Mouse (Mus musculus) layer of hippocampus, adult 9-10 months (tissue): ENCODE data around the gene Sumf1.
A peak's percentile ranks its signal among the peaks of the same experiment; 100 is the strongest.

Experiments
- DNase-seq: peaks from one replicate; pipeline ENCODE4 v3.0.0; 2022; ENCODE audit warnings: low spot score

The Sumf1 gene

GRCm38 (mm10) chr6:108206914-108207566, 21.7 kb upstream of the Sumf1 start:
- no peak for DNase-seq

GRCm38 (mm10) chr6:108206145-108206544, 20.8 kb upstream of the Sumf1 start:
- DNase-seq: no peak

- no peak for DNase-seq
Observed at GRCm38 (mm10) chr6:108204322-108204721, 18.9 kb upstream of the Sumf1 start.

- DNase-seq: no peak
Observed at GRCm38 (mm10) chr6:108198286-108198685, 12.9 kb upstream of the Sumf1 start.

DNA sequence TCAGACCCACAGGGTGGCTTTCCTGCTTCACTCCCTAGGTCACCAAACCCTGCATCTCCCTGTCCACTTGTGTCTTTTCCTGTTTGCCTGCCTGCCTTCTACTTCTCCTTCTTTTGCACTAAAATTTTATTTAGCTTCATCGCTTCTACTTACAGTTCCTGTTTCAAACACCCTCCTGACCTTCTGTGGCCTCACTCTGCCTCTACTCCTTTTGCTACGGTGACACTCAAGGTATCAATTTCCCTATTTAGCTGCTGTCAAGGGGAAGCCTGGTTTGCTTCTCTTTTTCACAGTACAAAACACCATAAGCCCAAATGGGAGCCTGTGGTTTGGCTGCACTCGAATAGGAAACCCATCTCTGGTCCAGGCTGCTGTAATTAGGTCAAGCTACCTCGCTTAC, 11.7 kb upstream of the Sumf1 start:
- DNase-seq: no peak

- DNase-seq: no peak
Observed at GRCm38 (mm10) chr6:108196665-108197064, 11.3 kb upstream of the Sumf1 start.

DNA sequence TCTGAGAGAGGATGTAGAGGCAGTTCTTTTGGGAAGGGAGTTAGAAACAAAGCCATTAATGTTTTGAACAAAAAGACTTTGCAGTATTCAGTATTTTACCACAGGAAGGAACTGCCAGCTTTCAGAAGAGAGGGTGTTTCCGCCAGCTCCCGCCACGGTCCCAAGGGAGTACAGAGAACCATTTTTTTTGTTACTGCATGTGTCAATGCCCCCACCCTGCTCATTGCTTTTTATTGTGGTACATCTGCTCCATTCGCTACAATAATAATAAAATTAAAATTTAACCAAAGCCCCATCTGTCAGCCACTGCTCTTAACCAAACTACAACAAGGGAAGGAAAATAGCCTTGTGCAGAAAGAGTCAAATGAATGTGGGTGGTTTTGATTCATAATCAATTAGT, 7.2 kb upstream of the Sumf1 start:
- DNase-seq: peak; percentile 35

DNA sequence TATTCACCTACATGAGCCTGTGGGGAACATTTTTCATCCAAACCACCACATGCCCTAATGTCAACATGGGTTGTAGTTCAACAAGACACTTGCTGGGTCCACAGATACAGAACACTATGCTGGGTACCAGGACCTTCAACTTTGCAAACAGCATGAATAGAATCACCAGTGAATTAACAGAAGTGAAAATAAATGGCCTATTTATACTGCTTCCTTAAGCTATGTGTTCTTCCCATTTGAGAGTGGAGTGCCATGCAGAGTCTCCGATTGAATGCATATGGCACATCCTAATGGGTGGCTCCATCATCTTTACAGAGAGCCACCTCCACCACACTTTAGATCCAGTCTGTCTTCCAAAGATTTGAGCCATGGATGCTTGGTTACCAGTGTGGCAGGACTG, 5.3 kb upstream of the Sumf1 start:
- DNase-seq: no peak

GRCm38 (mm10) chr6:108185685-108186009, 265 bp upstream of the Sumf1 start:
- DNase-seq: no peak

DNA sequence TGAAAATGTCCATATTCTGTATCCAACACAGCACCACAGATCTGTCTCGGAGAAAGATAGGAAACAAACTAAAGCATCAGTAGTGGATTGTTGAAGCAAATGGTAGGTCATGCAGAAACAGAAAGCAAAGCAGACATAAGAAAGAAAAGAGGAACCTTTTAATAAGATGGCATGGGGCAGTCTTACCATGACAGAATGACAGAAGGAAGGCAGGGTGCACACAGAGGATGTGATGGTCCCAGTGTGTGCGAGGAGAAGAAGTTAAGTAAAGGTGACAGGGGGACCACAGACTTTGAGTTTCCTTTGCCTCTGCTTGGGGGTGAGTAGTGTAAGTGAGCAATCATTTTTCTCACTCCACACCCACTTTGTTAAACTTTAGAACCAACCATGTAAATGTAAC, 6.3 kb downstream of the Sumf1 start:
- no peak for DNase-seq

GRCm38 (mm10) chr6:108174181-108174580, 11.2 kb downstream of the Sumf1 start:
- no peak for DNase-seq

DNA sequence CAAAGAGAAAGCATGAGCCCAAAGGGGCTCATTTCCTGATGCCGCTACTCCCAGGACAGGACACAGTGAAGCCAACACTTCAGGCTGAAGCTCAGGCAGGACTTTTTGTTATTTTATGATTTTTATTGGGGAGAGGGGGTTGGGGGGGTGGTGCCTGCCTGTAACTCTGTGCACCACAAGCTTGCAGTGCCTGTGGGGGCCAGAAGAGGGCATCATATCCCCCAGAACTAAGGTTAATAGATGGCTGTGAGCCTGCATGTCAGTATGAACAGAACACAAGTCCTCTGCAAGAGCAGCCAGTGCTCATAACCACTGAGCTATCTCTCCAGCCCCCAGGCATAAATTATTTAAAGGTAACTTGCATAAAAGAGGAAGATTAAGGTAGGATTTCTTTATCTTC, 13.2 kb downstream of the Sumf1 start:
- DNase-seq: no peak

- no peak for DNase-seq
Observed at GRCm38 (mm10) chr6:108169466-108169865, 15.9 kb downstream of the Sumf1 start.

GRCm38 (mm10) chr6:108168723-108169122, 16.7 kb downstream of the Sumf1 start:
- no peak for DNase-seq

DNA sequence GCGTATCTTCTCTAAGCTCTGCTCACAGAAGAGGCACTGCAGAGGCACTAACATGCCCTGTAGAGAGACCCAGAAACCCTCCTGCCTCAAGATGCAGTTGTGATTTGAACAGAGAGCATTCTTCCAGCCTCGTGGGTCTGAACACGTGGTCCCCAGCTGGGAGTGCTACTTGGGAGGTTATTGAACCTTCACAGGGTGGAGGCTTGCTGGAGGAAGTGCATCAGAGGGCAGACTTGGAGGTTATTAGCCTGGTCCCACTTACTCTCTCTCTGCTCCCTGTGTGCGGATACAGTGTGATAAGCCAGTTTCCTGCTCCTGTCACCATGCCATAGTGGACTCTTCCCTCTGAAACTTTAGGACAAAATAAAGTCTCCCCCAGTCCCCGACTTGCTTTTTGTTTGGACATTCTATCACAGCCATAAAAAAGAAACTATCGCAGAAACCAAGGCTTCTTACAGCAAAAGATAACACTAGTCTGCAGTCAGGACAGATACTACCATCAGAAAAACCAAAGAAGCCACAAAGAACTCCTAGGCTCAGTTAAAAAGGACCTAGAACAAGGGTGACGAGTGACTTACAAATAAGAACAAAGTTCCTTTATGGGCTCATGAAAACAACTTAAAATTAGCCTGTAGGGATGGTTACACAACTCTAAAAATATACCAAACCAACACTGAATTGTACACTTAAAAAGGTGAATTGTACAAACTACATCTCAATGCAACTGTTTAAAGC, 17.3 kb downstream of the Sumf1 start:
- DNase-seq: no peak

- no peak for DNase-seq
Observed at GRCm38 (mm10) chr6:108165598-108165997, 19.8 kb downstream of the Sumf1 start.

DNA sequence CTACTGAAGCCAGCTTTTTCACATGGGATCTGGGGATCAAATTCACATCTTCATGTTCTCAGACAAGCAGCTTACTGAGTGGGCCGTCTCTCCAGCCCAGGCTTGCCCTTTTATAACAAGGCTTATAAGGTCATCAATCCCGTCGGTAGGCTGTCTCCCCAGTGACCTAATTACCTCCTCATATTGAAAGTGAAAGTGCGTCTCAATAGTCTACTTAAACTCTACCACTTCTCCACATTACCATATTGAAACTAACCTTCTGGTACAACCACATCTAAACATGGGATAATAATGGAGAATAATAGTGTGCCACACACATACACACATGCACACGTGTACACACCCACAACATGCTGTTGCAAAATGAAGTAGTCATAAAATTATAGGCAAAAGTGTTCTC, 20.4 kb downstream of the Sumf1 start:
- DNase-seq: no peak

GRCm38 (mm10) chr6:108160608-108161007, 24.8 kb downstream of the Sumf1 start:
- no peak for DNase-seq

DNA sequence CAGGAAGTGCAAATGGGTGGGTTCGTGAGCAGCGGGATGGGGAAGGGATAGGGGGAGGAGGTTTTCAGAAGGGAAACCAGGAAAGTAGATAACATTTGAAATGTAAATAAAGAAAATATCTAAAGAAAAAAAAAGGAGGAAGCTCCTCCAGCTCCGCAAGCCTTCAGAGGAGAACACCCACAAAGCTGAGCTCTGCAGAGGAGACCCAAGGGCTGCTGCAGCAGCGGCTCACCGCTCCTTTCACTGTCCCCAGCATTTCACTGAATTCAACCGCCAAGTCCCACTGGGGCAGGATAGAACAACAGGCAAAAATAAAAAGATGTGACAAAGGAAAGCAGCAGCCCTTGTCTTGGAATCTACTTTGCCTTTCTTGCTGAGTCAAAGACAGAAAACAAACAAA, 28.5 kb downstream of the Sumf1 start:
- DNase-seq: no peak

- DNase-seq: no peak
Observed at GRCm38 (mm10) chr6:108154243-108154642, 31.1 kb downstream of the Sumf1 start.

DNA sequence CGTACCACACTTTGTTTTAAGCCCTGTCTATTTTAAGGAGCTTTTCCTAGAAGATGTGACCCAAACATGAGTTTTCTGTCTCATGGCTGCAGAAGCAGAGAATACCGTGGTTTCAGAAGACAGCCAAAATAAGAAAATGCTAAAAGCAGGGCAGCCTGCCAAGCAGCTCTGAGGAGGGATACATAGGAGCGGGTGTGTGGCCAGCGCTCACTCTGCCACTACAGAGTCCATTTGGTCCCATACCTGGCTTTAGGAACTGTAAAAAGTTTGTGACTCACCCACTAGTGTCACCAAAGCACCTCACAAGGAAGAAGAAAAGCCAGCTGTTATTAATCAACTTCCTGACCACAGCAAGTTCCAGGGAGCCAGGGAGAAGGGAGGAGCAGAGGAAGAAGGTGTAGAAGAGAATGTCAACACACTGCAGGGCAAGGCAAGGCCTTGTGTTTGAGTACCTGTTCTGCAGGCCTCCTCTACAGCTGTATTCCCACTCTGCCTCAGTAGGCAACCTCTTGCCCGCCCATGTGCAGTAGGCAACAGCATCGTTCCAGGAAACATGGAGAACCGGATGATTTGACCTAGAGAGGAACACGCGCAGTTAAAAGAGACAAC, 32.6 kb downstream of the Sumf1 start:
- no peak for DNase-seq

- DNase-seq: no peak
Observed at GRCm38 (mm10) chr6:108152081-108152480, 33.3 kb downstream of the Sumf1 start.

DNA sequence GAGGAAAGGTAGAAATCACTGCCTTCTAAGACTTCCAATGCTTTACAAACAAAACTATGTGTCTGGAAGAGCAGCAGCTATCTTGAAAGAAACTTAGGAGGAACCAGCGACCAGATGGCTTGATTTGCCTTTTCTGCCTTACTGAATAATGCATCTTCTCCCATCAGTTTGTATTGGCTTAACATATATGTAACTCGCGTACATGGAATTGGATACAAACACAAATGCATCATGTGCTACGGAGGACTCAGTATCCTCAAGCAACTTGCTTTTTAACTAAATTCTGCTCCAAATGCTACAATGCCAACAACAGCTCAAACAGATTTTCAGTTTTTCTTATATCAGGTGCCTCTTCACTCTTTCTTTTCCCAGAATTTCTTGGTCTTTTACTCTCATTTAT, 36.1 kb downstream of the Sumf1 start:
- DNase-seq: no peak

DNA sequence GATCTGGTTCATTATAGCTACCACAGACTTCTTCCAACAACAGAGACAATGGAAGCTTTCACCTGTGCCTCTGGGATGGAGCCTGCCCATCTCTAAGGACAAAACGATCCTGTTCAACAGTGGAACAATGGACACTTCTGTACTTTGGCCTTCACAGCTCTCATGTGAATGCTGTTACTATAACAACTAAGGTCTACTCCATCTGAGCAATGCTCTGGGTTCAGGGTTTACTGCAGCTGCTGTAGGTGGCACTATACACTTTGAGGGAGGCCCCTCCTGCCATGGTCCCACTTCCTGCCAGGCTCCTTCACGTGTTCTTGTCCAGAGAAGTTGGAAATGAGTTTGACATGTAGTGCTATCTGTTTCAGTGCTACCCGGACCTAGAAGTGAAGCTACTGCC, 36.9 kb downstream of the Sumf1 start:
- DNase-seq: no peak
